Mouse (Mus musculus): ENCODE measurements at regions not wholly inside any gene's neighbourhood (a gene's known extent, or its start where the extent isn't known, plus 50 kb on each side); places are given as distances from the start of the nearest gene placed in this dataset.

DNA sequence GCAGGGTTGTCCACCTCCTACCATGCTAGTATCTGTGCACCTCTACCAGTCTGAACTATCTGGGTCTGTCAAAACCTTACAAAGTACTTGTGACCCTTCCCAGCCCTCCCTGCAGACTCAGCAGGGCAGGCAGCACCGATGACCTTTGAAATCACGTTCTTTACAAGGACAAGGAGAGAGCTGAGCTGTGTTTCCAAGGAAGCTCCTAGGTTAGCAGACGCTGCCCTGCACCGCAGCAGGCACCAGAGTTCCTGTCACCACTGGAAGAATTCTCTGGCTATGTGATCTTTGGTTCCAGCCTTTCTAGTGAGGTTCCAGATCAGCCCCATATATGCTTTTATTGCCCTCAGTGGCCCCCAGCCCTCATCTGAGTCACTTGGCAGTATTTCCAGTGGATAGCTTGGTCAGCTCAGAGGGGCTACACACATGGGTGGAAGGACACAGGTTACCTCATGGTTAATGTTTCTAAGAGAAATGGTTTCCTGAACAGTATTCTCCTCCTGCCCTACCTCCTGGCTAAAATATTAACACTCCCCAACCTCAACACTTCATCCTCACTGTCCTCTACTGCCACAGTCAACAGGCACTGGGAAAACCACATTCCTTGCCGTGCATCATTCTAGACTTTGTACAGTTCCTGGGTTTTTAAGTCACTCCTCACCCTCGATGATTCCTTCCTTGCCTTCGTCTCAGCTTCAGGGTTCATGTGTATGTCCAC lies 251.2 kb upstream of the Gli3 start:
- no peak for TF ChIP-seq CTCF (IDR thresholded peaks at IDR 0.05; ENCODE audit: low read depth)
- TF ChIP-seq EP300 (optimal IDR thresholded peaks at IDR 0.05) = no peak

Measured in stomach, postnatal 0 days (tissue).